Mouse (Mus musculus): ENCODE data around the gene Tomm40. TPM values are rescaled to one million over a fixed set of nuclear protein-coding genes. Genes with fewer than 3 reads are reported as not detected.
A peak's percentile ranks its signal among the peaks of the same experiment; 100 is the strongest.

The Tomm40 gene
- polyA plus RNA-seq, 1 experiment from 2014 or later, result 138 TPM

DNA sequence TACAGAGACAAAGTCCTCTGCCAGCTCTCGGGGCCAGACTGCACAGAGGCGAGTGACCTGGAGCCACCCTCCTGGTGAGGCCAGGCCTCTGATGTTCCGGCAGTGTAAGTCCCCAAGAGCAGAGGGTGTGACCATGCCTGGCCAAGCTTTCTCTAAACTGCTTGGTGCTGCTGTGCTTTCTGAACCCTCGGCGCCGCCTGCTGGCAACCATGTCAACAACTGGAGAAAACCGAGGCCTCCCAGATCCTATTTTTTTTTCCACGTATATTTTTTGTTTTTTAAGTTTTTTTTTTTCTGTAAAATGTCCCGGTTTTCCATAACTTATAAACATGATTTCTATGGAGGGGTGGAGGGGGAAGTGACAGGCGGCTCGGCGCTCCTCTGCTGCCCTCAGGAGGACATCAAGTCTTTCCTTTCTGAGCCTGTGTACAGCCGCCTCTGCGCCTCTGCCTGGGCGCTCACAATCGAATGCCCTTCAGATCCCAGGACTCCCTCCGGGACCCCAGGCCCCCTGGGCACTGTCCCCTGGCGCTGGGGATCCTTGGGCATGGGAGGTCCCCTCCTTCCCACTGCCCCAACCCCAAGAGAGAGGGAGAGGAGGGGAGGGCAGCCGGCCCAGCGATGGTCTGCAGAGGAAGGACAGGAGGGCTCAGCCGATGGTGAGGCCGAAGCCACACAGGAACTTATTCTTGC, 14.0 kb downstream of the Tomm40 start:
- Histone ChIP-seq H3K9ac (ENCODE audit: low read length) (no peak overlapping the region), H3K4me1 (ENCODE audit: control insufficient read depth, insufficient read depth, low read length) (peaks cover 13% of the 10 kb centered on the region), H3K4me2 (no peak overlapping the region), H3K27ac (ENCODE audit: low read depth, low read length) (no peak overlapping the region), H3K4me3 (ENCODE audit: low read depth, low read length) (no peak overlapping the region), H3K27me3 (ENCODE audit: control insufficient read depth, insufficient read depth, low read length) (no peaks in the 10 kb centered on the region), H3K36me3 (ENCODE audit: control insufficient read depth, insufficient read depth, low read length) (peaks cover 13% of the 10 kb centered on the region), H3K9me3 (ENCODE audit: control insufficient read depth, low read length) (peaks cover 4% of the 10 kb centered on the region; the same call in 1 of the 2 replicates)
- WGBS, result 29% methylated on average over 22 of the region's 22 CpGs
- peak; percentile 63 for ATAC-seq (ENCODE audit: low FRiP score)
- DNase-seq (ENCODE audit: low spot score, missing footprints), result peak; percentile 90

GRCm38 (mm10) chr7:19700299-19701068, 14.8 kb downstream of the Tomm40 start:
- no peak overlapping the region for H3K4me3 ChIP-seq (ENCODE audit: low read depth, low read length)
- H3K4me1 ChIP-seq (ENCODE audit: control insufficient read depth, insufficient read depth, low read length), result peaks cover 13% of the 10 kb centered on the region
- H3K36me3 ChIP-seq (ENCODE audit: control insufficient read depth, insufficient read depth, low read length), result peaks cover 14% of the 10 kb centered on the region
- no peak overlapping the region for H3K4me2 ChIP-seq
- H3K9ac ChIP-seq (ENCODE audit: low read length), result no peak overlapping the region
- H3K27ac ChIP-seq (ENCODE audit: low read depth, low read length), result no peak overlapping the region
- ATAC-seq (ENCODE audit: low FRiP score) (no peak), DNase-seq (ENCODE audit: low spot score, missing footprints) (no peak)
- peaks cover 4% of the 10 kb centered on the region; the same call in 1 of the 2 replicates for H3K9me3 ChIP-seq (ENCODE audit: control insufficient read depth, low read length)
- 58% methylated on average over 12 of the region's 12 CpGs for WGBS
- H3K27me3 ChIP-seq (ENCODE audit: control insufficient read depth, insufficient read depth, low read length), result no peaks in the 10 kb centered on the region

GRCm38 (mm10) chr7:19699827-19700148, 15.4 kb downstream of the Tomm40 start:
- ATAC-seq (ENCODE audit: low FRiP score), result no peak
- H3K36me3 ChIP-seq (ENCODE audit: control insufficient read depth, insufficient read depth, low read length), result peaks cover 14% of the 10 kb centered on the region
- H3K9me3 ChIP-seq (ENCODE audit: control insufficient read depth, low read length), result peaks cover 4% of the 10 kb centered on the region; the same call in 1 of the 2 replicates
- H3K4me2 ChIP-seq, result no peak overlapping the region
- no peak overlapping the region for H3K27ac ChIP-seq (ENCODE audit: low read depth, low read length)
- peaks cover 13% of the 10 kb centered on the region for H3K4me1 ChIP-seq (ENCODE audit: control insufficient read depth, insufficient read depth, low read length)
- H3K27me3 ChIP-seq (ENCODE audit: control insufficient read depth, insufficient read depth, low read length), result no peaks in the 10 kb centered on the region
- H3K4me3 ChIP-seq (ENCODE audit: low read depth, low read length), result no peak overlapping the region
- 0 out of 2 replicates have a peak overlapping the region, but pooled peaks have one; percentile 67 for H3K9ac ChIP-seq (ENCODE audit: low read length)
- WGBS, result 81% methylated on average over 4 of the region's 4 CpGs
- no peak for DNase-seq (ENCODE audit: low spot score, missing footprints)

- 1% methylated on average over 19 of the region's 20 CpGs for WGBS
- Histone ChIP-seq H3K4me2 (peak within 1 kb of the TSS; percentile 65), H3K9me3 (ENCODE audit: control insufficient read depth, low read length) (peaks cover 4% of the 10 kb centered on the region; the same call in 1 of the 2 replicates), H3K4me1 (ENCODE audit: control insufficient read depth, insufficient read depth, low read length) (peaks cover 13% of the 10 kb centered on the region), H3K27ac (ENCODE audit: low read depth, low read length) (no peak within 1 kb of the TSS), H3K9ac (ENCODE audit: low read length) (peak within 1 kb of the TSS; percentile 67), H3K36me3 (ENCODE audit: control insufficient read depth, insufficient read depth, low read length) (peaks cover 14% of the 10 kb centered on the region), H3K4me3 (ENCODE audit: low read depth, low read length) (peak within 1 kb of the TSS; percentile 31), H3K27me3 (ENCODE audit: control insufficient read depth, insufficient read depth, low read length) (no peaks in the 10 kb centered on the region)
- DNase-seq (ENCODE audit: low spot score, missing footprints), result peak; percentile 95
- peak; percentile 56 for ATAC-seq (ENCODE audit: low FRiP score)
These were observed 16.1 kb downstream of the Tomm40 start, which contains the start of gene Apoe for GRCm38 (mm10) chr7:19698907-19699826. Apoe (minus strand) TSS chr7:19699188.

- no peak for ATAC-seq (ENCODE audit: low FRiP score)
- Histone ChIP-seq H3K9me3 (ENCODE audit: control insufficient read depth, low read length) (peaks cover 4% of the 10 kb centered on the region; the same call in 1 of the 2 replicates), H3K36me3 (ENCODE audit: control insufficient read depth, insufficient read depth, low read length) (peaks cover 10% of the 10 kb centered on the region), H3K4me3 (ENCODE audit: low read depth, low read length) (peak overlapping the region; percentile 31), H3K27ac (ENCODE audit: low read depth, low read length) (no peak overlapping the region), H3K4me2 (peak overlapping the region; percentile 65), H3K9ac (ENCODE audit: low read length) (peak overlapping the region; percentile 67), H3K4me1 (ENCODE audit: control insufficient read depth, insufficient read depth, low read length) (peaks cover 15% of the 10 kb centered on the region), H3K27me3 (ENCODE audit: control insufficient read depth, insufficient read depth, low read length) (no peaks in the 10 kb centered on the region)
- DNase-seq (ENCODE audit: low spot score, missing footprints), result peak; percentile 92
- WGBS, result 3% methylated on average over 28 of the region's 28 CpGs
These were observed 17.0 kb downstream of the Tomm40 start for GRCm38 (mm10) chr7:19697949-19698906.

GRCm38 (mm10) chr7:19696336-19696873, 18.8 kb downstream of the Tomm40 start:
- H3K4me1 ChIP-seq (ENCODE audit: control insufficient read depth, insufficient read depth, low read length), result peaks cover 17% of the 10 kb centered on the region
- H3K36me3 ChIP-seq (ENCODE audit: control insufficient read depth, insufficient read depth, low read length), result peaks cover 9% of the 10 kb centered on the region
- H3K9me3 ChIP-seq (ENCODE audit: control insufficient read depth, low read length), result peaks cover 4% of the 10 kb centered on the region; the same call in 1 of the 2 replicates
- ATAC-seq (ENCODE audit: low FRiP score) (no peak), DNase-seq (ENCODE audit: low spot score, missing footprints) (peak; percentile 59)
- 96% methylated on average over 34 of the region's 34 CpGs for WGBS
- no peak overlapping the region for H3K4me2 ChIP-seq
- H3K27ac ChIP-seq (ENCODE audit: low read depth, low read length), result no peak overlapping the region
- no peak overlapping the region for H3K4me3 ChIP-seq (ENCODE audit: low read depth, low read length)
- H3K27me3 ChIP-seq (ENCODE audit: control insufficient read depth, insufficient read depth, low read length), result no peaks in the 10 kb centered on the region
- no peak overlapping the region for H3K9ac ChIP-seq (ENCODE audit: low read length)

DNA sequence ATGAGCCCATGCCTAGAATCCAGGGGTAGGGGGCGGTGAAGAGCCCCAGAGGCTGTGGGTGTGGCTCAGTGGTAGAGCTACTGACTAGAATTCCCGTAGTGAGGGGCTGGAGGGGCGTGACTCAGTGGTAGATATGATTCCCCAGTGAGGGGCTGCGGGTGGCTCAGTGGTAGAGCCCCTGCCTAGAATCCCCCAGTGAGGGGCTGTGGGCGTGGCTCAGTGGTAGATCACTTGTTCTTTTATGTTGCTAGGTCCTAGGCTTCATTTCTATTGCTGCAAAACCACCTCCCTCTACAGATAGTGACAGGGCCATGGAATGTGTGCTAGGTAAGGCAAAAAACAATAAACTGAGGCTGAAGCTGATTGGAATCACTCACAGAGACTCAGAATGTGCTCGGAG, 19.4 kb downstream of the Tomm40 start:
- Histone ChIP-seq H3K27ac (ENCODE audit: low read depth, low read length) (no peak overlapping the region), H3K4me3 (ENCODE audit: low read depth, low read length) (no peak overlapping the region), H3K4me2 (no peak overlapping the region), H3K27me3 (ENCODE audit: control insufficient read depth, insufficient read depth, low read length) (no peaks in the 10 kb centered on the region), H3K9me3 (ENCODE audit: control insufficient read depth, low read length) (peaks cover 4% of the 10 kb centered on the region; the same call in 1 of the 2 replicates), H3K9ac (ENCODE audit: low read length) (no peak overlapping the region), H3K36me3 (ENCODE audit: control insufficient read depth, insufficient read depth, low read length) (peaks cover 9% of the 10 kb centered on the region), H3K4me1 (ENCODE audit: control insufficient read depth, insufficient read depth, low read length) (peaks cover 17% of the 10 kb centered on the region)
- 86% methylated on average over 6 of the region's 6 CpGs for WGBS
- DNase-seq (ENCODE audit: low spot score, missing footprints) (no peak), ATAC-seq (ENCODE audit: low FRiP score) (no peak)

DNA sequence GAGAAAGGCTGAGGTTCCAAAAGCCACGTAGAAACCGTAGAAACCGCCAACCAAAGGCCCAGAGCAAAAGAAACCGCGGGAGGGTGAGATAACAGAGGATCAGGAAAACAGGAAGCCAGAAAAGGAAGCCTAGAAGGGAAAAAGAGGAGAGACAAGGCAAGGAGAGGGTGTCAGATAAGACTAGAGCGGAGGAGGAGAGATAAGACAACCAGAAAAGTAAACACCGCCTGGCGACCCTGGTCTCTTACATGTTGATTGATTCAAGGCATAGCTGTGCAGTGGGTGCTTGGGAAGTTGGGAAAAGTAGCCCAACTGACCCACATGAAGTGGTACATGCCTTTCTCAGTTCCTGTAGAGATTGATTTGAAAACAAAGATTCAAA, 20.0 kb downstream of the Tomm40 start:
- no peak overlapping the region for H3K27ac ChIP-seq (ENCODE audit: low read depth, low read length)
- WGBS, result 58% methylated on average over 8 of the region's 8 CpGs
- H3K4me2 ChIP-seq, result no peak overlapping the region
- DNase-seq (ENCODE audit: low spot score, missing footprints) (peak; percentile 77), ATAC-seq (ENCODE audit: low FRiP score) (no peak)
- H3K4me3 ChIP-seq (ENCODE audit: low read depth, low read length), result no peak overlapping the region
- peaks cover 4% of the 10 kb centered on the region; the same call in 1 of the 2 replicates for H3K9me3 ChIP-seq (ENCODE audit: control insufficient read depth, low read length)
- H3K4me1 ChIP-seq (ENCODE audit: control insufficient read depth, insufficient read depth, low read length), result peaks cover 17% of the 10 kb centered on the region
- peaks cover 9% of the 10 kb centered on the region for H3K36me3 ChIP-seq (ENCODE audit: control insufficient read depth, insufficient read depth, low read length)
- H3K9ac ChIP-seq (ENCODE audit: low read length), result no peak overlapping the region
- H3K27me3 ChIP-seq (ENCODE audit: control insufficient read depth, insufficient read depth, low read length), result no peaks in the 10 kb centered on the region
